Mouse (Mus musculus) stomach, postnatal 0 days (tissue): ENCODE results near the gene Elf2.

ENCODE experiments used
- CTCF ChIP-seq: IDR thresholded peaks from 2 replicates; pipeline ENCODE4 v1.5.1; 2016; ENCODE audit warnings: antibody characterized with exemption, low read depth, mild to moderate bottlenecking, moderate library complexity
- EP300 ChIP-seq: optimal IDR thresholded peaks from 2 replicates; pipeline ENCODE3; 2016; ENCODE audit warnings: antibody characterized with exemption

DNA sequence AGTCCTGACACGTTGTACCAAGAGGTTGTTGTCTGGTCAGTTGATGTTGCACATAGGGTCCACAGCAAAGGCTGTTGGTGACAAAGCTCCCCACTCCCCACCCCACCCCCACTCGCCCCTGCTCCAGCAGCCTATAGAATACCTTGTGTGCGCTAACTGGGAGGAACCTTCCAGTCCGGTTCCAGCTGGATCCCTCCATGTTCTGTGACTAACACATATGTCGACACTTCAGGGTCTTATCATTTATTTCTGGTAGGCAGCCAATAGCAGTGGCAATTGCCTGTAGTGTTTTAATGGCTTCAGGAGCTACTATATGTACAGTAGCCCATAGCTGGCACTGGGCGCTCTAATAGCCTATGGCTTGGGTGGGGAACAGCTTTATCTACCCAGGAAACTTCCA is 118.2 kb downstream of the Elf2 start:
- no peak for TF ChIP-seq CTCF
- no peak for TF ChIP-seq EP300
